Mouse (Mus musculus) hindbrain, embryonic 16.5 days (tissue): ENCODE data around the gene Opcml. TPM values are rescaled to one million over a fixed set of nuclear protein-coding genes. Genes with fewer than 3 reads are reported as not detected.

Source experiments
- ATAC-seq: fragments of 200-750 bp; cut with Nextera tagmentation; 2 replicates; pipeline ENCODE4 v1.8.0; 2017; ENCODE audit warnings: moderate TSS enrichment, moderate library complexity
- H3K27ac ChIP-seq: fragments of 300-500 bp; sonication (generic); 2 replicates; pipeline ENCODE4 v1.5.1; 2014; ENCODE audit warnings: low read depth, mild to moderate bottlenecking, control low read depth, low read length, moderate library complexity
- H3K27me3 ChIP-seq: fragments of 300-500 bp; sonication (generic); replicated peaks from 2 replicates; pipeline ENCODE4 v1.6.1; 2014; ENCODE audit warnings: low read length; ENCODE audit not compliant: control insufficient read depth, insufficient read depth
- H3K36me3 ChIP-seq: fragments of 300-500 bp; sonication (generic); 2 replicates; pipeline ENCODE4 v1.6.1; 2014; ENCODE audit warnings: mild to moderate bottlenecking, low read length, moderate library complexity, mixed read lengths; ENCODE audit not compliant: control insufficient read depth, insufficient read depth
- H3K4me1 ChIP-seq: fragments of 300-500 bp; sonication (generic); 2 replicates; pipeline ENCODE4 v1.6.1; 2014; ENCODE audit warnings: low read depth, low read length; ENCODE audit not compliant: control insufficient read depth, insufficient read depth
- H3K4me2 ChIP-seq: fragments of 300-500 bp; sonication (generic); 2 replicates; pipeline ENCODE4 v1.6.1; 2014; ENCODE audit warnings: mild to moderate bottlenecking, low read length, control low read depth, moderate library complexity
- H3K4me3 ChIP-seq: fragments of 300-500 bp; sonication (generic); 2 replicates; pipeline ENCODE4 v1.5.1; 2014; ENCODE audit warnings: mild to moderate bottlenecking, low read length, control low read depth, moderate library complexity
- H3K9ac ChIP-seq: fragments of 300-500 bp; sonication (generic); 2 replicates; pipeline ENCODE4 v1.6.1; 2014; ENCODE audit warnings: low read depth, mild to moderate bottlenecking, control low read depth, low read length, moderate library complexity
- H3K9me3 ChIP-seq: fragments of 300-500 bp; sonication (generic); 2 replicates; pipeline ENCODE4 v1.6.1; 2014; ENCODE audit warnings: mild to moderate bottlenecking, low read length, moderate library complexity; ENCODE audit not compliant: control insufficient read depth
- WGBS: fragments of 180-500 bp; shearing (Covaris S2); extraction: QIAGEN DNeasy Blood & Tissue Kit; methylation state at CpG from one replicate; pipeline ENCODE4 v1.1.7; 2014; 5-methylcytosine and 5-hydroxymethylcytosine counted together
- polyA plus RNA-seq: library from polyadenylated mRNA; unstranded; fragments of >200 nt; fragmentation: Nextera tagmentation; extraction: Ambion mirVana; gene quantifications from 2 replicates; pipeline ENCODE4 v1.2.1, GENCODE M21; 2015

The Opcml gene
- polyA plus RNA-seq, 1 experiment from 2014 or later, result 61.4 TPM

DNA sequence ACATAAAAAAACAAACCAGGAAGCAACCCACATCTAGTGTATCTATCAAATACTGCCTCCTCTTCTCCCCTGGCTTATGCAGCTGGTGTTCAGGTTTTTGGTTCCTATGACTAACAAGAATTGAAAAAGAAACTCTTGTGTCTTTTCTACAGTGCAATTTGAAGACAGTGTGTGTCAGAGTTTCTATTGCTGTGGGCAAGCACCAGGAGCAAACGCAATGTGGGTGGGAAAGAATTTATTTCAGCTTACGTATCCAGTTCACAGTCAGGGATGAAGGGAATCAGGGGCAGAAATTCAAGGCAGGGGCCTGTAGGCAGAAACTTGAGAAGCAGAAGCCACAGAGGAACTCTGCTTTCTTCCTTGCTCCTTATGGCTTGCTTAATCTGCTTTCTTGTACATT, 869.4 kb downstream of the Opcml start:
- Histone ChIP-seq H3K27me3 (no peaks in the 10 kb centered on the region), H3K4me2 (no peak overlapping the region), H3K9me3 (no peaks in the 10 kb centered on the region), H3K9ac (no peak overlapping the region), H3K36me3 (no peaks in the 10 kb centered on the region), H3K27ac (no peak overlapping the region), H3K4me3 (no peak overlapping the region), H3K4me1 (no peaks in the 10 kb centered on the region)
- ATAC-seq, result no peak
- 93% methylated on average over 2 of the region's 2 CpGs for WGBS

DNA sequence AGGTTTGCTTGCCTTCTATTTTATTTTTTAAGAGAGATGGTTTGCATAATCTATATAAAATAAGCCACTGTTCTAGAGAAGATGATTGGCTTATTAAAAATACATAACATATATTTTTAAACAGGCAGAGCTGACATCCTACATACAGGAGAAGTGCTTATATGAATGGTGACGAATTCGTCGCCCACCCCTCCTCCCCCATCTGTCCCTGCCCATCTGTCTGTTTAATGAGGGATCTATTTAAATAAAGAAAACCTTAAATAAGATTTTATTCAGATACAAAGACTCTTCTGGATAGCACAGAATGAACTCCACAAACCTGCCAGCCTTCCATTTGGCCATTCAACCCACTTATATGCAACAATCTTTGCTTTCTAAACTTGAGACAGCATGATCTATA, 872.3 kb downstream of the Opcml start:
- Histone ChIP-seq H3K36me3 (no peaks in the 10 kb centered on the region), H3K4me3 (no peak overlapping the region), H3K27me3 (no peaks in the 10 kb centered on the region), H3K9me3 (no peaks in the 10 kb centered on the region), H3K4me1 (no peaks in the 10 kb centered on the region), H3K27ac (no peak overlapping the region), H3K4me2 (no peak overlapping the region), H3K9ac (no peak overlapping the region)
- no peak for ATAC-seq
- 79% methylated on average over 3 of the region's 3 CpGs for WGBS

- ATAC-seq, result no peak
- Histone ChIP-seq H3K9me3 (no peaks in the 10 kb centered on the region), H3K9ac (no peak overlapping the region), H3K27me3 (no peaks in the 10 kb centered on the region), H3K4me2 (no peak overlapping the region), H3K36me3 (no peaks in the 10 kb centered on the region), H3K27ac (no peak overlapping the region), H3K4me3 (no peak overlapping the region), H3K4me1 (no peaks in the 10 kb centered on the region; the same call in 1 of the 2 replicates)
- WGBS, result 77% methylated on average over 1 of the region's 1 CpGs
Measured at GRCm38 (mm10) chr9:28680309-28680708, 889.7 kb downstream of the Opcml start.

- no peaks in the 10 kb centered on the region; the same call in 1 of the 2 replicates for H3K4me1 ChIP-seq
- H3K4me2 ChIP-seq, result no peak overlapping the region
- H3K27ac ChIP-seq, result no peak overlapping the region
- no peaks in the 10 kb centered on the region for H3K27me3 ChIP-seq
- H3K9me3 ChIP-seq, result no peaks in the 10 kb centered on the region
- no peaks in the 10 kb centered on the region for H3K36me3 ChIP-seq
- H3K9ac ChIP-seq, result no peak overlapping the region
- ATAC-seq, result no peak
- H3K4me3 ChIP-seq, result no peak overlapping the region
- WGBS, result 45% methylated on average over 6 of the region's 6 CpGs
Measured at GRCm38 (mm10) chr9:28681252-28682037, 890.9 kb downstream of the Opcml start.

- Histone ChIP-seq H3K27ac (no peak overlapping the region), H3K27me3 (no peaks in the 10 kb centered on the region), H3K9ac (no peak overlapping the region), H3K4me2 (no peak overlapping the region), H3K9me3 (no peaks in the 10 kb centered on the region), H3K4me3 (no peak overlapping the region), H3K4me1 (no peaks in the 10 kb centered on the region; the same call in 1 of the 2 replicates), H3K36me3 (no peaks in the 10 kb centered on the region)
- ATAC-seq, result no peak
- 71% methylated on average over 5 of the region's 5 CpGs for WGBS
Measured at GRCm38 (mm10) chr9:28683951-28684470, 893.4 kb downstream of the Opcml start.

- ATAC-seq, result no peak
- no peak overlapping the region for H3K4me2 ChIP-seq
- no peak overlapping the region for H3K9ac ChIP-seq
- H3K4me3 ChIP-seq, result no peak overlapping the region
- 30% methylated on average over 7 of the region's 7 CpGs for WGBS
- no peak overlapping the region for H3K27ac ChIP-seq
- H3K27me3 ChIP-seq, result no peaks in the 10 kb centered on the region
- H3K9me3 ChIP-seq, result no peaks in the 10 kb centered on the region
- H3K36me3 ChIP-seq, result no peaks in the 10 kb centered on the region
- H3K4me1 ChIP-seq, result no peaks in the 10 kb centered on the region
Measured at GRCm38 (mm10) chr9:28686942-28687611, 896.5 kb downstream of the Opcml start.

- 48% methylated on average over 2 of the region's 2 CpGs for WGBS
- ATAC-seq, result peak; percentile 80; the same call in 1 of the 2 replicates
Measured at GRCm38 (mm10) chr9:28690134-28690533, 899.6 kb downstream of the Opcml start.

DNA sequence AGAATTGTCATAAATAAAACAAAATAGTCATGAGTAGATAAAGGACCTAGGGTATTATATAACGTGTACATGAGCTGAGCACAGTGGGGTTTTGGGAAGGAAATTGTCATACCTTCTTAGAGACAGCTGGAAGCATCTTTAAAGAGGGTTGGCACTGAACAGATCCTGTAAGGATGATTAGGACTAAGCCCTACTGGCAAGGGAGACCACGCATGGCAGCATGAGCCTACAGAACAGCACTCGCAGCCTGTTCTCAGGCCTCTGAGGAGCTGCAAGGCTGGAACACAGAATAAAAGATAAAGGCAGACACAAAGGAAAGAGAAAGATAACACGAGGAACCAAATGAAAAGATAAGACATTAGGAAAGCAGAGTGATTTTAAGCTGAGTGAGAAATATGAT, 915.2 kb downstream of the Opcml start:
- Histone ChIP-seq H3K9me3 (no peaks in the 10 kb centered on the region), H3K4me3 (no peak overlapping the region), H3K36me3 (no peaks in the 10 kb centered on the region), H3K9ac (no peak overlapping the region), H3K27ac (no peak overlapping the region), H3K27me3 (no peaks in the 10 kb centered on the region), H3K4me1 (no peaks in the 10 kb centered on the region), H3K4me2 (no peak overlapping the region)
- WGBS, result 65% methylated on average over 4 of the region's 4 CpGs
- no peak; the same call in 1 of the 2 replicates for ATAC-seq

More at GRCm38 (mm10) chr9:28690134-28690533, 899.6 kb downstream of the Opcml start:
- no peaks in the 10 kb centered on the region for H3K4me1 ChIP-seq
- H3K9ac ChIP-seq, result no peak overlapping the region
- no peaks in the 10 kb centered on the region for H3K36me3 ChIP-seq
- H3K27ac ChIP-seq, result no peak overlapping the region
- H3K27me3 ChIP-seq, result no peaks in the 10 kb centered on the region
- no peak overlapping the region for H3K4me3 ChIP-seq
- no peak overlapping the region for H3K4me2 ChIP-seq
- no peaks in the 10 kb centered on the region for H3K9me3 ChIP-seq

GRCm38 (mm10) chr9:28714544-28714943, 924.0 kb downstream of the Opcml start:
- no peak overlapping the region for H3K4me2 ChIP-seq
- no peaks in the 10 kb centered on the region for H3K9me3 ChIP-seq
- H3K9ac ChIP-seq, result no peak overlapping the region
- no peaks in the 10 kb centered on the region for H3K36me3 ChIP-seq
- H3K4me3 ChIP-seq, result no peak overlapping the region
- H3K4me1 ChIP-seq, result no peaks in the 10 kb centered on the region
- H3K27me3 ChIP-seq, result no peaks in the 10 kb centered on the region
- no peak overlapping the region for H3K27ac ChIP-seq
- WGBS, result 90% methylated on average over 2 of the region's 2 CpGs
- no peak for ATAC-seq
